Mouse (Mus musculus) 416B (cell line): Measurements from ENCODE around the gene Slc26a8.
A peak's percentile ranks its signal among the peaks of the same experiment; 100 is the strongest.
"Not testable (repeated sequence)": the region's sequence is repeated elsewhere in the genome, so short reads cannot be mapped to it uniquely, and the experiment has no call there.

Source experiments
- DNase-seq: peaks from one replicate; pipeline ENCODE4 v3.0.0; 2011; ENCODE audit warnings: low read depth

The Slc26a8 gene

DNA sequence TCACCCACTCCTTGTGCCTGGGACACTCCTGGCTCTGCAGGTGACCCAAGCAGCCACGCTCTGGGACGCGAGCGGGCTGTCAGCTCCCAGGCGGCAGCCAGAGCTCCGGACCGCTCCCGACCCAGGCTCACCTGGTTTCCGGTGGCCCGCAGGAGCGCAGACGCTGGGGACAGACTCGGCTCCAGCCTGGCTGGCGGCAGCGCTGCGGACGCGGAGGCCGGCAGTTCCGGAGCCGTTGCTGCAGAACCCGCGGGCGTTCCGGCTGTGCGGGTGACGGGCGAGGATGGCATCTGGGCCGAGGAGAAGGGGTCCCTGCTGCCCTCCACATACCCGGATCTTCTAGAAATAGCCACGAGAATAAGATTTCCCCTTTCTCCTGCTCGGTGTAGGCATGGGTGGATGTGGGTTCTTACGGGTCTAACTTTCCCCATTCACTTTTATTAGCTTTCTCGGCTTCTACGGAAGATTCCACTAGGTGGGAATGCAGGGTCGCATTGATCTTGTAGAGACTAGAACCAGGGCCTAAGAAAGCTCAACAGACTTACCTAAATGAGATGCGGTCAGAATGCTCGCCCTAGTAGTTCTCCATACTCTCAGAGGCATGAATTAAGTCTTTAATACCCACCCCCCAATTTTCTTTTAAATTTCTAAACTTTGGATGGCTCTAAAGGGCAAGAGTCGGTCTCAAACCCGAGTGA, at the start of gene Slc26a8:
Slc26a8 (minus strand) TSS at position 648 of the 698 bp plus-strand sequence.
- peak; percentile 55 for DNase-seq

DNA sequence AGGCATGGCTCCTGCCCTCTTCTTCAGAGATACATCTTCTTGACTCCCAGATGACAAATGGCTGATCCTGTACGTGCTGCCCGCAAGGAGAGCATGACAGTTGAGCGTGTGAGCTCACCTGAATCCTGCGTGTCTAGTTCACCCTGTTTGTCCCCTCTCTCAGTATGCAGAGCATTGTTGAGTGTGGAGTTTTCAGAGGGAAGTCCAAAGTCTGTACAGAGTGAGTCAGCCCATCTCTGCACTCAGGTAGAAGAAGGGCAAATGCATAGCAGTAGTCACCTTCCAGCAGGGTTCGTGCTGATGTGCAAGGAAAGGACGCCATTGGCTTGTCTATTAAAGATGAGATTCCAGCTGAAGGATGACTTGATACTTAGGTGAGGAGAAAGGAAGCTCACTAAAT, 49.2 kb upstream of the Slc26a8 start:
- DNase-seq = no peak

DNA sequence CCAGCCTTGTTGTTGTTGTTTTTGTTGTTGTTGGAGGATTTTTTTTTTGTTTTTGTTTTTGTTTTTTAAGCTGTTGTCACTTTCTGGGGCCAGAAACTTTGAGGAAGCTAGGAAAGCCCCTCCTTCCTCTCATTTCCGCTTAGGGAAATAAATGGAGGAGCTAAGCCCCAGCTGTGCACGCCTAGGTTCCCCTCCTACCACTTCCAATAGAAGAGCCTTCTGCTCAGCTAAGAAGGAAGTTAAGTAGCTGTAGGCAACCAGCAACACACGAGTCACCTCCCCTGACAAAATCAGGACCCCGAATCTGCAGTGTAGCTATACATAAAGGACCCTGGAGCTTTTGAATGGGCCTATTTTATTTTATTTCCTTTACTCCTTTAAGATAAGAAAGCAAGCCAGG, 47.9 kb upstream of the Slc26a8 start:
- DNase-seq = no peak

DNA sequence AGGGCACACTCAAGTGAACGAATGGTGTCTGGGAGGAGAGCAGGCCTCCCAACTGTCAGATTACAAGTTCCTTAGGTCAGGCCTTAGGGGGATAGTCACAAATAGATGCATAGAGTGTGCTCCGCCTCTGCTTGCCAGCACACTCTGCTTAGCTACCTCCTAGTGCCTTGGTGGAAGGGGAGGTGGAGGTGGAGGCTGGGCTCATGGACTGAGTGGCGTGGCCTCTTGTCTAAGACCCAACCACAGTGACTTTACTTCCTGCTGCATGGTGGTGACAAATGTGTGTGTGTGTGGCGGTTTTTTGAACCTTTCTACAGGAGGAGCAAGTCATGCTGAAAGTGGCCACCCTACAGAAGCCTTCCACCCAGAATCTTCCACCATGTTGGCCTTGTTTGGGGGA, 46.5 kb upstream of the Slc26a8 start:
- peak; percentile 96 for DNase-seq

DNA sequence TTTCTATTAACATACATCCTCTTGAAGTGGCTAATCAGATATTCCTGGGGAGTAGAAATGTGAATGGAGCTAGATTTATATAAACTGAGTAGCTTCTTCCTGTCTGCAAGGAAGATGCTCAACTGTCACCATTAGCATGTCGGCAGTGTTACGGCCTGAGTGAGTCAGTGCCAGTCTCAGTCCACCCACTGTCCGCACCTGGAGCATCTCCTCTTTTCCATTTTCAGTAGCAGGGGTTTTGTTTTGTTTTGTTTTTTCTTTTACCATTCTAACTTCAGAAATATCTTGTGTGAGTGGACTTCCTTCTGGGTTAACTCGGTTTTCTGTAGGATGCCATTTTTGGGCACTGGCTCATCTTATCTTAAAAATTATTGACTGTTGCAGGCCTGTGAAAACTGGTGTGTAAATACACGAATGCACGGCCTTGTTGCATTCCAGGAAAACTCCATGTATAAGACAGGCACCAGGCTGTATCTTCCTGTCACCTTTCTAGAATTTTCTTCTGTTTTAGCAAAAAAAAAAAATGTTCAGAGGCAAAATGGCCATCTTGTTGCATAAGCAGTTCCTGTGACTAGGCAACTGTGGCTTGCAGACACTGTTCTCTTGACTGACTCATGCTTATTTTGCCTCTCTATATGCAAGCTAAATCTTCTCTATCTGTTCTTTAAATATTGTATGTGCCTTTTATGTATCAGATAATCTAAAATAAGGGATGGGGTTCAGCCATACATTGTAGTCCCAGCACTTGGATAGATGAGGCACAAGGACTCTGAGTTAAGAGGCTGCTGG, 45.5 kb upstream of the Slc26a8 start:
- peak; percentile 86 for DNase-seq

DNA sequence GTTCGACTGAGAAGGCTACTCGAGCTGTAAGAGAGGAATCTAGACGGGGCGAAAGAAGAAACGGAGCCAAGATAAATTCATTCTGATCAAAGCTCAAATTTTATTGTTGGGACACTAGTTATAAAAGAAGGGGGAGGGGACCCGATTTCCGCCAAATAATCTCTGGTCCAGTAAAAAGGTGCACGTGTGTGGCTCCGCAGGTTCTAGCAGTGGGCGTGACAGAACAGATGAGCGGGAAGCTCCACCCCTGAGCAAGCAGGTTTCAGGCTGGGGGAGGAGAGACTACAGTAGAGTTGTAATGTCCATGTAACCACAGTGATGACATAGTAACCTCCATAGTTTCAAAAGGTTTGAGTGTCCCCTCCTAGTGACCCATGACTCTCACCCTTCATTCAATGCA, 37.5 kb upstream of the Slc26a8 start:
- DNase-seq = not testable (repeated sequence)

DNA sequence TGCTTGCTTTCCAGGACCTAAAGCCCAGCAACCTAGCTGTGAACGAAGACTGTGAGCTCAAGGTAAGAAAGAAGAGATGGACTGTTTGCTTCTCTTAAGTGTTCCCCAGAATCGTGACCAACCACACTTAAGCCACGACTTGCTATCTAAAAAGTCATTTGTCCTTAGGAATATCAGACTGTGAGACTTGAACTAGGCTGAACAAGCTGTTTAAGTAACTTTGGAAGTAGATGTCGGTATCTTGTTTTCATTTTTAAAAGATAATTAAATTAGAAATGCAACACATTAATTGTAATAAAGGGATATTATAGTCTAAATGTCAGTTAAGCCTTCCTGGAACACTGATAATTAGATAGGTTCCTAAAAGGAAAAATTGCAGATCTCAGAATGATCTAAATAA, 35.8 kb upstream of the Slc26a8 start, which contains the start of gene AC170998.1:
AC170998.1 (plus strand) TSS at position 301 of the 400 bp plus-strand sequence.
- no peak for DNase-seq

DNA sequence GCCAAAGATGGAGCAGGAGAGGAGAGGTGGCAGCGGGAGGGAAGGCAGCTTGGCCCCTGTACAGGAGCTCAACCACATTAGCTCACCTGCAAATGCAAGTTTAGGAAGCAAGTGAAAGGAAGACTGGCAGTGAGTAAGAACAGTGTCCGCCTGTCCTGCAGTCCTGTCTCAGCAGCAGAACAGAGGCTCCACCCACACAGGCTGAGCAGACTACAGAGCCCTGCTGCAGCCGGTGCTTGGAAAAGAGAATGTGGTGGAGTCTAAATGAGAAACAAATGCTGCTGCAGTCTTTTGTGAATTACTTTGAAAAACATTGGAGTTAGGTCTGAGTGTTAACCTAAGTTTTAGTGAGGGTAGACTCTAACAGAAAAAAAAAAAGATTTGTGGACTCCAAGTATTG, 27.5 kb upstream of the Slc26a8 start:
- no peak for DNase-seq

DNA sequence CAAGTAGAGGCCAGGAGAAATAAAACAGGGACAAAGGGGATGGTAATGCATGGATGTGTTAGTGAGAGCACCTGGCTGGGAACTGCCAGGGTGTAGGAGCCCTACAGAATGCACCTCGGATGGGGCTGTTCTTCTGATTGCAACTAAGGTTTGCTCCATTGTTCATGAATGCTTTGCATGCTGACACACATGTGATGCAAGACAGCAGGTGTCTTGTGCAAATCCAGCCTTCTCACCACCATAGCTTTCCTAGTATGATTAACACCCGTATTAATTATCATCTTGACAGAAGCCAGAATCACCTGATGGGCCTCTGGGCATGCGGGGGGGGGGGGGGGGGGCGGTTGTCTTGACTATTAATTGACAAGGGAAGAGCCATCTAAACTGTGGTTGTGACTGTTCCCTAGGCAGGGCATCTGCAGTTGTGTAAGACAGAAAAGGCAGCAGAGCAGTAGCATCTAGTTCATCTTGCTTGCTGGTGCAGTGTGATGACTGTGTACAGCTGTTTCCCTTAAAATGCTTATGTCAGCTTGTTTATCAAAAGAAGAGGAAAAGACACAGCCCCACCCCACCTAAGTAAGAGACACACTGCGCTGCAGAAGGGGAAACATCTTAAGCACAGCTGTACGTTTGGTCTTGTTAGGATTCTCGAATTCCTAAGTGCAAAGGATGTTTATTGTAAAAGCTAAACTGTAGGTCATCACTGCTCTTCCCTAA, 26.0 kb upstream of the Slc26a8 start:
- DNase-seq = no peak

DNA sequence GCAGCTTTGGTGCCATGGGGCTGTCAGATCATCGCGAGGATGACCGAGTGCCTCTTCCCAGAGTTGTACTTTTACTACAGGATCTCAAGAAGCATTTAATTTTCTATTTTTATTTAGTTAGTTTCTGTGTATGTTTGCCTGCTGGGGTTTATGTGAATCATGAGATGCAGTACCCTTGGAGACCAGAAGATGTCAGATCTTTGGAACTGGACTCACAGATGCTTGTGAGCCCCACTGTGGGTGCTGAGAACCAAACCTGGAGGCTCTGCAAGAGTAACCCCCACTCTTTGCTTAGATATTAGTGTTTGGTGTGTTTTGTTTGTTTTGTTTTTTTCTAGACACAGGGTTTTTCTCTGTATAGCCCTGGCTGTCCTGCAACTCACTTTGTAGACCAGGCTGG, 24.0 kb upstream of the Slc26a8 start:
- DNase-seq = peak; percentile 32

DNA sequence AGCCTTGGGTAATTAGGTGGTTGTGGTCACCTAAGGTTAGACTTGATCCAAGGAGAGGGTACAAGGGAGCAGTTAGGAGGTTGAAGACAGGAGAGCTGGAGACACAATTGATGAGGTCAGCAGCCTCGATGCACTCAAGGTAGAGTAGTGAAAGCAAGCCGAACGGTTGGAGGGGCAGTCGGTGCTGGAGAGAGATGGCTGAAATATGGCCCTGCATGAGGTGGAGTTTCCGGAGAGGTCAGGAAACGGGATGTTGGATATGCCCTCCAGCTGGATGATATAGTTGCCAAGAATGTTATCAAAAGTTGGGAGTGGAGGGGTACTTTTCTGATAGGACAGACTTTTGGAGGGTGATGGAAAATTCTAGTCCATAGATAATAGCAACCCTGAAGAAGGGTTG, 22.3 kb upstream of the Slc26a8 start:
- DNase-seq = no peak

DNA sequence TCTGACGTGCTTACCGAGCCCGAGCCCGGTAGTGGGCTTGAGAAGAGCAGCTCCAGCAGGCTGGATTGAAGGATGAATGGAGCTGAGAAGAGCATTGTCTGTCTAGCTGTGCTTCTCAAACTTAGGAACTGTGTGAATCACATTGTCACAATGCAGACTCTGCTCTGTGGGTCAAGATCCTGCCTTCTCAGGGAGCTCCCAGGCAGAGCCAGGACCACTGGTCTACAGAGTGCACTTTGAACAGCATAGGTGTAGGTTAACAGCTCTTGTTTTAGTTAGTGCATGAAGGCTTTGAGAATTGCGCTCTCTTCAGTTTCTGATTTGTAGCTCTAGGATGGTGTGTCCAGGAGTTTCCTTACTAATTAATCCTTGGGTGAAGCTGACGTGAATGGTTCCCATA, 21.2 kb upstream of the Slc26a8 start:
- DNase-seq = no peak

DNA sequence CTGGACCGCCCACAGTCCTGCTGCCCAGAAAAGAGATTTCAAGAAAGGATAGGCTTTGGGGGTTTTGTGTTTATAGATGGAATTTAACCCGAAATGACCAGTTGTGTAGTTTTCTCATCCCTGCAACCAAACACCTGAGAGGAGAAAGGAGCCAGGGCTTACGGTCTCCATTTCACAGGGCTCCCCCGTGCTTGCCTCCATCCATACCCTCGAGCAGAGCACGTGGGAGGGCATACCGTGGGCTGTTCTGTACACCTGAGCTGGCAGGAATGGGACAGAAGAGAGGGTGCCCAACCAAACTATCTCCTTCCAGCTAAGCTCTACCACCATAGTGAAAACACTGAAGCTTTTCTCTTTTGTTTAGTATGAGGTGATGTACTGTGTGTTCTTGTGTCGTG, 20.3 kb upstream of the Slc26a8 start:
- no peak for DNase-seq

DNA sequence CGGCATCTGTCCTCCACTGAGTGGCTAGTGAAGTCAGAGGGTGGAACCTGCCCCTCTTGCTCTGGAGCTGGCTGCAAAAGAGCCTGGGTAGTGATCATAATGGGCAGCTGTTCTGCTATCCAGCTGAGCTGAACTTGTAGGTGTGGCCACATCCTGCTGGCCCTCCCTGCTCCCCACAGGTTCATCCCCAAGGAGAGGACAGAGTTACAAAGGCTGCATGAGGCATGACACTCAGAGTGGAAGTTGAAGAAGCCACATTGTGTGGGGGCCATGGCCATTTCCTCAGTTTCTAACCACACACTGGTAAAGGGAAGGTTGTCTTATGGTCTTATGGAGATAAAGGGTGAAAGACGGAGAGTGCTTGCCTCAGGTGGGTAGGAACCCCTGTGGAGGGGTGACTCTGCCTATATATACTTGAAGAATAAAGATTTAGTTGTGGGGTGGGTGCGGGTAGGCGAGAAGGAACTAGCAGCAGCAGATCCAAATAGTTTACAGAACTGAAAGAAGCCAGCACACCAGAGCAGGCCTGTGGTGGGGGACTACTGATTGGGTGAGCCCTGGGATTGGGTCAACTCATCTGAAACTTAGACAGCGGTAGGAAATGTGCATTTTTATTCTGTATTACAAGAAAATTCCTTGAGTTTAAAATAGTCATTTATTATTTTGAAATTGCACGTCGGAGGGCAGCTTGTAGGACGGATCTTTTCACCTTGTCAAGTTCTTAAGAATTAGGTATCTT, 19.7 kb upstream of the Slc26a8 start:
- peak; percentile 83 for DNase-seq

DNA sequence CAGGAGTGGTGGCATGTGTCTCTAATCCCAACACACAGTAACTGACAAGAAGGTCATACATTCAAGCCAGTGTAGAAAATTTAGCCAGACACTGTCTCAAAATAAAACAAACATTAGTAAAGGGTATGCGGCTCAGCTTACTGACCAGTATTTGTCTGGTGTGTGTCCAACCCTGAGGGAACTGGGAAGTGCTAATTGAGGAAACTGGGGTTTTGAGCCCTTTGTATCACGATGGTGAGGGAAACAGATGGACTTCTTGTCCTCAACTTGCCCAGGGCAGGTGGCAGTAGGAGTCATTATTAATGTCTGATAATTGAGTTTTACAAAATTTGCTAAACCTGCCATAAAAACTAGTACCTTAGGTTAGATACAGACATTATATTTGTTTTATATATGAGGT, 19.0 kb upstream of the Slc26a8 start:
- peak; percentile 82 for DNase-seq

DNA sequence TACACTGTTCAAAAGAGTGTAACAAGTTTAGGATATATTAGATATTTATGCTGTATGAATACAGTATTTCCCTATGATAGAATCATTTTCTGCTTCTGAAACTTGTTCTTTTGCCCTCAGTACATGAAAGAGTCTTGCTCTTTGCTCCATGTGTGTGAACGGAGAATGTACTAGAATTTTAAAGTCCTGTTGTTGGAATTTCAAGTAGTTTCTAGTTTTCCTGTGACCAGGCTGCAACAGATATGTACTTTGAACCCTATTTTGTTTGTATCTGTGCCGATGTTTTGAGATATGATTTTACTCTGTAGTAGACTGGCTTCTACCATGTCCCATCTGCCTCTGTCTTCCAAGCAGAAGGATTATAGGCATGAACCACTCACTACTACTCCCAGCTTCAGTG, 17.8 kb upstream of the Slc26a8 start:
- no peak for DNase-seq

DNA sequence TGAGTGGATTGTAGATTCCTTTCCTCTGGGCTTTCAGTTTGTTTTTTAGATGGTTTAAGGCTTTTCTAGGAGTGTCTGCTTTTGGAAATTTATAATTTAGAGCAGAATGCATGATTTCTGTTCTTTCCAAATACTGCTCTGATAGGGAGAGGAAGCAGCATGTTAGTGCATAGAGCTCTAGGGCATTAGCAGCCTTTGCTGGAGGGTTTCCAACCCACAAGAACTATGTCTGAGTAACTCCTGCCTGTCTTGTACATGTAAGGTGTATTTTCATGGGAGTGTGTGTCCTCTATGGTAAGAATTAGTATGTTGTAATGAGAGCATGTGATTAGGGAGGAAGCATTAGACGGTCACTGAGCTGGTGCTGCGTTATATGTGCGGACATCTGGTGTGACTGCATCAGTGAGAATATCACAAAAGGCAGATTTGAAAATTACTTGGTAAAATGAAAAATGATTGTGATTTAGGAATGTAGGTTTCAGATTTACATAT, 17.1 kb upstream of the Slc26a8 start:
- DNase-seq = peak; percentile 69

DNA sequence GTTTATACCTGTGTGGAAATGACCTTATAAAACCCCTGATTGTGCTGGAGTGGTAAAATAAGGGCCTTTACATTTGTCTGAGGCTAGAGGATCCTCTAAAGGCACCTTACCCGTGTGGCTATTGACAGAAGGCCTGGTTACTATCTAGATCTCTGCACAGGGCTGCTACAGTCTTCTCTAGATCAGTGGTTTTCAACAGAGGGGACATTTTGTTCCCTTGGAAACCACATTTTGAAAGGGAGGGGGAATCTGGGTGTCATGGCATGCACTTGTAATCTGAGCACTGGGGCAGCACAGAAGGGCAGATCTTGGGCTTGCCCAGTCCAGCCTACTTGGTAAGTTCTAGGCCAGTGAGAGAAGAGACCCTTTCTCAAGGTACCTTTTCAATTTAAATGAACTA, 16.7 kb upstream of the Slc26a8 start:
- peak; percentile 85 for DNase-seq

DNA sequence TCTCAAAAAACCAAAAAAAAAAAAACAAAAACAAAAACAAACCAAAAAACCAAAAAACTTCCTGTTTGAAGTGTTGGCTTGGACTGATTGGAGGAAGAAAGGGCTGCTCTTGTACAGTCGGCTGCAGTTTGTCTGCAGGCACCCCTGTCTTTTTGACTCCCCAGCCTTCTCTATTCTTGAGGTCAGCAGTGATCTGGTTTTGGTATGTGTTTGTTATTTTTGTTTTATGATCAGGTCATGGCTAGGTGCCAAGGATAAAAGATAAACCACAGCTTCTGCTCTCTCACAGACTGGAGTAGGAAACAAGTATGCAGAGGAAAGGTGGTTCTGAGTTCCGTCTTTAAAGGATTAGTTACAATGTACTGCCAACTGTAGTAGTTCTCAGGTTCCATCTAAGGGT, 12.6 kb upstream of the Slc26a8 start:
- DNase-seq = peak; percentile 78

DNA sequence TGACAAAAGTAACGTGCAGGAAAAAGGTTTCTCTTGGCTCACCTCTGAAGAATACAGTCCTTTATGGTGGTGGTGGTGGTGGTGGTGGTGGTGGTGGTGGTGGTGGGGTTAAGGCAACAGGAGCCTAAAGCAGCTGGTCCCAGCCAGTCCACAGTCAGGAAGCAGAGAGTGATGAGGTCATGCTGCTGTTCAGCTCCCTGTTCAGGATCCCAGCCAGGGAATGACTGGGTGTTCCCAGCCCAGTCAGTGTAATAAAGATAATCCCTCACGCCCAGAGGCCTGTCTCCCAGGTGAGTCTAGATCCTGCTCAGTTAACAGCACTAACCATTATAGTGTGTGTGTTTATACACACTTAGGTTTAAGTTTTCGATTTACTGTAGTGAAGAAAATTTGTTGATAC, 11.7 kb upstream of the Slc26a8 start:
- DNase-seq = no peak

DNA sequence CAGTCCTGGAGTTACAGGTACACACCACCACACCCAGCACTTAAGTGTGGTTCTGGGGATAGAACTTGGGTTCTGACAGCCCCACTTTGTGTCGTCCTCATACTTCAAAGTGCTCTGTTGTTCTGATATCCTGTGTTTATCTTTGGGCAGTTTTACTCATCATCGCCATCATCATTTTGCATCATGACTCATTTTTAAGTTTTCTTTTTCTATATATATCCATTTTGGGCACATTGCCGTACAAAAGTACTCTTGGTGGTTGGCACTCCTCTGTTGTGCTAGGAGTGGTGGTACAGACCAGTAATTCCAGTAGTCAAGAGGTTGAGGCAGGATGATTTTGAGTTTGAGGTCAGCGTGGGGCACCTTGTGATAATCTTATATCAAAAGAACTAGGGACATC, 11.1 kb upstream of the Slc26a8 start:
- DNase-seq = no peak

DNA sequence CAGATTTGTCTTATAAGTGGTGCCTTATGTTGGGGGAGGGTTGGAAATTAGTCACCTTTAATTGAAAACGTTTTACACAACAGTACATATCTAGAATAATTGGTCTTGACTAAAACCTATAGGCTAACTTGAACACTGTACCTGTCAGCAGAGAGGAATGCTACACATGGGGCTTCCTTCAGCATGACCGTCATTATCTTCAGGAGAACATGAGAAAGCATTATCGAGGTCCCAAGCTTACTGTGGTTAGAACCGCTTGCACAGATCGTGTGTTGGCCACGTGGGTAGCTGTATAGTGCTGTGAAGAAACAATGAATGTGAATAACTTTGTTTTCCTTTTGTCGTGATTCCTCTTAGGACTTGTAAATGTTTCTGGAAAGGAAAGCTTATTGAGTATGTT, 9.8 kb upstream of the Slc26a8 start:
- peak; percentile 71 for DNase-seq
